Mouse (Mus musculus): ENCODE data around the gene Ddc.

Ddc gene

GRCm38 (mm10) chr11:11845044-11845443, 52.9 kb downstream of the Ddc start:
- no peak for DNase-seq (ENCODE audit: low read depth, low spot score)

- peak; percentile 43 for DNase-seq (ENCODE audit: low read depth, low spot score)
Measured at GRCm38 (mm10) chr11:11844367-11844971, 53.5 kb downstream of the Ddc start.

GRCm38 (mm10) chr11:11841590-11841989, 56.4 kb downstream of the Ddc start:
- DNase-seq (ENCODE audit: low read depth, low spot score) = no peak

- no peak for DNase-seq (ENCODE audit: low read depth, low spot score)
Measured at GRCm38 (mm10) chr11:11840746-11841145, 57.2 kb downstream of the Ddc start.

- no peak for DNase-seq (ENCODE audit: low read depth, low spot score)
Measured at GRCm38 (mm10) chr11:11839874-11840273, 58.1 kb downstream of the Ddc start.

- no peak for DNase-seq (ENCODE audit: low read depth, low spot score)
Measured at GRCm38 (mm10) chr11:11837384-11837783, 60.6 kb downstream of the Ddc start.

- DNase-seq (ENCODE audit: low read depth, low spot score) = no peak
Measured at GRCm38 (mm10) chr11:11836713-11837370, 61.1 kb downstream of the Ddc start.

GRCm38 (mm10) chr11:11836262-11836661, 61.7 kb downstream of the Ddc start:
- DNase-seq (ENCODE audit: low read depth, low spot score) = no peak

- no peak for DNase-seq (ENCODE audit: low read depth, low spot score)
Measured at GRCm38 (mm10) chr11:11835791-11836190, 62.2 kb downstream of the Ddc start.

GRCm38 (mm10) chr11:11835361-11835760, 62.6 kb downstream of the Ddc start:
- DNase-seq (ENCODE audit: low read depth, low spot score) = no peak

- DNase-seq (ENCODE audit: low read depth, low spot score) = peak; percentile 44
Measured at GRCm38 (mm10) chr11:11833100-11833499, 64.8 kb downstream of the Ddc start.

GRCm38 (mm10) chr11:11832755-11833084, 65.2 kb downstream of the Ddc start:
- peak; percentile 21 for DNase-seq (ENCODE audit: low read depth, low spot score)

GRCm38 (mm10) chr11:11831940-11832754, 65.8 kb downstream of the Ddc start:
- DNase-seq (ENCODE audit: low read depth, low spot score) = peak; percentile 28

GRCm38 (mm10) chr11:11831526-11831925, 66.4 kb downstream of the Ddc start:
- no peak for DNase-seq (ENCODE audit: low read depth, low spot score)

- no peak for DNase-seq (ENCODE audit: low read depth, low spot score)
Measured at GRCm38 (mm10) chr11:11830884-11831495, 67.0 kb downstream of the Ddc start.

GRCm38 (mm10) chr11:11829161-11830000, 68.6 kb downstream of the Ddc start:
- peak; percentile 98 for DNase-seq (ENCODE audit: low read depth, low spot score)

GRCm38 (mm10) chr11:11828761-11829160, 69.2 kb downstream of the Ddc start:
- peak; percentile 92 for DNase-seq (ENCODE audit: low read depth, low spot score)

- peak; percentile 56 for DNase-seq (ENCODE audit: low read depth, low spot score)
Measured at GRCm38 (mm10) chr11:11828251-11828650, 69.7 kb downstream of the Ddc start.

GRCm38 (mm10) chr11:11826475-11826874, 71.5 kb downstream of the Ddc start:
- DNase-seq (ENCODE audit: low read depth, low spot score) = no peak

- no peak for DNase-seq (ENCODE audit: low read depth, low spot score)
Measured at GRCm38 (mm10) chr11:11825670-11826069, 72.3 kb downstream of the Ddc start.

- no peak for DNase-seq (ENCODE audit: low read depth, low spot score)
Measured at GRCm38 (mm10) chr11:11824970-11825635, 72.8 kb downstream of the Ddc start.
